Mouse (Mus musculus) lung, postnatal 0 days (tissue): Measurements from ENCODE around the gene Il11ra1.

ENCODE experiments used
- CTCF ChIP-seq: IDR thresholded peaks from 2 replicates; pipeline ENCODE4 v1.5.1; 2016; ENCODE audit warnings: antibody characterized with exemption, mild to moderate bottlenecking
- EP300 ChIP-seq: IDR thresholded peaks from 2 replicates; pipeline ENCODE4 v1.6.1; 2016; ENCODE audit warnings: antibody characterized with exemption, mild to moderate bottlenecking, control low read depth

DNA sequence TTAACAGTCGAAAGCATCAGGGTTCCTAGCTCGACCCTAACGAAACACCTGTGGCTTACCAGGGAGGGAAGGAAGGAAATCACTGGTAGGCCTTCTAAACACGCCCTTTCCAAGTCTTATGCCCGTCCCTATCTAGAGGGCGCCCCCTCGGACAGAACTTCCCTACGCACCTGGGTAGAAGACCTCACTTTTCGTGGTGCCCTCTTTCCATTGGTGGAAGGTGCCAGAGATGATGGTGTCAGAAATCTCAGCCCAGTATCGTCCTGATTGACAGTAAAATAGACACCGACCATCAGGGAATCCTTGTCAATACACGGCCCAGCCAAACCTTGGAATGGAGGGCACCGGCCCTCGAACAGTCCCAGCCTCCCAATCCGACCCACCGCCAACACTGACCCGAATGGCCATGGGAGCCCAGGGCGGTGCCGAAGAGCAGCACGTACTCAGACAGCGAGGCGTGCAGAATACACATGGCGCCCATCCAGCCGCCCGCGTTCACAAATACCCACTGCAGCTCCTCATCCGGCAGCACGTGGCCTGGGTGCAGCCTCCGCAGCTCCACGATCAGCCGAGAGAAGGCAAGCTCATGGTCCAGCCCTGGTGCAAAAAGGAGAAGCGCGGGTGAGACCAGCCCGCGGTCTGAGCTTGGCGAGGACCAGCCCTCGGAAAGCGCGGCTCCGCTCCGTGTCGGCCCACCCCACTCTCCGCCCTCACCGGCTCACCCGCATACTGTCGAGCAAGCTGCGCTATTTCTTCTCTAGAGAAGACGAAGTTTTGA lies 40.8 kb downstream of the Il11ra1 start:
- peak; percentile 34 for TF ChIP-seq CTCF
- TF ChIP-seq EP300, result no peak
